Comparison of ENCODE assay signal across 25 mouse cellular contexts in the genomic region with DNA sequence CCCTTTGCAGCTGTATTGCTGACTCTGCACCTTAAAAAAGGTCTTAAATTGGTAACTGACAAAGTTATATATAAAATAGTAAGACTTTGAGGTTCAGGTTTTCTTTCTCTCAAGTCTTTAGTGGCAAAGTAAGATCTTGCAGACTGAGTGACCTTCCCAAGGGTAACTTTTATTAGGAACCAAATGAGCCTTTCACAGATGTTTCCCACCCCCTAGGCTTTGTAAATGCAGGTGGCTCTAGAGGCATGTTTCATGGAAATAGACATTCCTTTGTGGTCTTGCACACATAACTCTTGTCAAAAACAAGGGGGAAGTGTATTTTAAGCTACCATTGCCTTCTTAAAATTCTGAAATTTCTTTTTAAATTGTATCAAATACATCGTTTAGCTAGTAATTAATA.
DNase-seq lines count a peak whose midpoint lies in the region; ATAC-seq and TF ChIP-seq lines count a peak whose summit lies in the region.
"Had no signal": no experiment of that assay in that cellular context is flagged by ENCODE, and none has a peak within 500 bp of the region (broad histone marks: within the 10 kb centered on the region; RNA-seq: fewer than 3 reads in every experiment).

No protein-coding gene starts in this region.

- no peak overlapping the region for H3K4me2 ChIP-seq in limb, embryonic 11.5 days (ENCODE audit: low read depth, severe bottlenecking)
- no peak overlapping the region for H3K4me2 ChIP-seq in limb, embryonic 13.5 days (replicated peaks)
- no peak overlapping the region for H3K4me2 ChIP-seq in hindbrain, embryonic 13.5 days
- H3K4me2 ChIP-seq: embryonic facial prominence, embryonic 12.5 days had no signal

- H3K4me1 ChIP-seq in limb, embryonic 11.5 days (ENCODE audit: control insufficient read depth, insufficient read depth, low read length): no peaks in the 10 kb centered on the region
- no peaks in the 10 kb centered on the region for H3K4me1 ChIP-seq in limb, embryonic 10.5 days
- peaks cover 8% of the 10 kb centered on the region for H3K4me1 ChIP-seq in limb, embryonic 13.5 days
- H3K4me1 ChIP-seq in hindbrain, embryonic 13.5 days (replicated peaks): no peaks in the 10 kb centered on the region
- H3K4me1 ChIP-seq in lung, adult 2 months (ENCODE audit: control insufficient read depth, insufficient read depth, low read length): no peaks in the 10 kb centered on the region
- H3K4me1 ChIP-seq: embryonic facial prominence, embryonic 10.5 days; embryonic facial prominence, embryonic 12.5 days had no signal

- no peak for TF ChIP-seq CTCF in lung, adult 2 months (IDR thresholded peaks at IDR 0.05; ENCODE audit: insufficient read depth, low read length)

- 0 out of 2 replicates have a peak, but pooled peaks have one; percentile 47 for ATAC-seq in limb, embryonic 11.5 days (ENCODE audit: insufficient number of reproducible peaks, low FRiP score, low TSS enrichment, low read depth)
- peak; percentile 67; the same call in 1 of the 2 replicates for ATAC-seq in limb, embryonic 13.5 days (ENCODE audit: low FRiP score, low read depth)
- ATAC-seq in hindbrain, embryonic 13.5 days (ENCODE audit: low FRiP score): no peak
- ATAC-seq: activated CD4-positive, CD25-positive, alpha-beta regulatory T cell, adult 4 months; CD4-positive, CD25-positive, alpha-beta regulatory T cell, adult 4 months; forebrain, embryonic 14.5 days; forebrain, embryonic 16.5 days; Patski had no signal

- intact Hi-C loops in left cerebral cortex, postnatal 4 days (cut with DNase I): no loop called here

- DNase-seq in limb, embryonic 11.5 days (ENCODE audit: low spot score): no peak
- DNase-seq in limb, embryonic 10.5 days (ENCODE audit: low spot score): no peak
- DNase-seq in R1 (ENCODE audit: low read depth, low spot score): peak; percentile 5
- DNase-seq in forelimb bud, embryonic 11.5 days (ENCODE audit: low read depth, low spot score): peak; percentile 36
- no peak for DNase-seq in left cerebral cortex, postnatal 4 days
- DNase-seq in lung, adult 2 months: no peak
- DNase-seq: adrenal gland, adult 8-10 months; adrenal gland, postnatal 14 days; adrenal gland, postnatal 36 days; B cell, adult 2 months; cerebellum, adult 11-12 months; cerebellum, adult 2 months; cerebellum, adult 9-10 months; cerebellum, postnatal 10 days; cerebellum, postnatal 25 days had no signal

- no peak overlapping the region for H3K4me3 ChIP-seq in limb, embryonic 11.5 days (ENCODE audit: low read depth, low read length)
- H3K4me3 ChIP-seq in limb, embryonic 10.5 days: no peak overlapping the region
- H3K4me3 ChIP-seq in limb, embryonic 13.5 days: no peak overlapping the region
- no peak overlapping the region for H3K4me3 ChIP-seq in hindbrain, embryonic 13.5 days
- no peak overlapping the region for H3K4me3 ChIP-seq in lung, adult 2 months (replicated peaks; ENCODE audit: extremely low read depth, low read depth, low read length)
- H3K4me3 ChIP-seq: embryonic facial prominence, embryonic 10.5 days; embryonic facial prominence, embryonic 12.5 days had no signal

- no peak overlapping the region for H3K9ac ChIP-seq in limb, embryonic 11.5 days (ENCODE audit: low read length)
- no peak overlapping the region for H3K9ac ChIP-seq in limb, embryonic 13.5 days
- H3K9ac ChIP-seq in hindbrain, embryonic 13.5 days: no peak overlapping the region
- H3K9ac ChIP-seq: embryonic facial prominence, embryonic 12.5 days had no signal

- H3K27me3 ChIP-seq in limb, embryonic 11.5 days (ENCODE audit: control insufficient read depth, insufficient read depth, low read length): no peaks in the 10 kb centered on the region
- no peaks in the 10 kb centered on the region for H3K27me3 ChIP-seq in limb, embryonic 10.5 days (ENCODE audit: low read depth, poor library complexity, severe bottlenecking)
- H3K27me3 ChIP-seq in limb, embryonic 13.5 days: no peaks in the 10 kb centered on the region
- no peaks in the 10 kb centered on the region for H3K27me3 ChIP-seq in hindbrain, embryonic 13.5 days
- H3K27me3 ChIP-seq: embryonic facial prominence, embryonic 12.5 days; Patski had no signal

- no peaks in the 10 kb centered on the region for H3K9me3 ChIP-seq in limb, embryonic 11.5 days (ENCODE audit: control insufficient read depth, low read length)
- H3K9me3 ChIP-seq in limb, embryonic 10.5 days (replicated peaks): no peaks in the 10 kb centered on the region
- no peaks in the 10 kb centered on the region for H3K9me3 ChIP-seq in limb, embryonic 13.5 days
- H3K9me3 ChIP-seq in hindbrain, embryonic 13.5 days: no peaks in the 10 kb centered on the region
- H3K9me3 ChIP-seq: embryonic facial prominence, embryonic 10.5 days; embryonic facial prominence, embryonic 12.5 days; G1E had no signal

- no peaks in the 10 kb centered on the region for H3K36me3 ChIP-seq in limb, embryonic 11.5 days (ENCODE audit: control insufficient read depth, insufficient read depth, low read length)
- no peaks in the 10 kb centered on the region for H3K36me3 ChIP-seq in limb, embryonic 10.5 days
- no peaks in the 10 kb centered on the region for H3K36me3 ChIP-seq in limb, embryonic 13.5 days
- H3K36me3 ChIP-seq in hindbrain, embryonic 13.5 days: no peaks in the 10 kb centered on the region
- H3K36me3 ChIP-seq: embryonic facial prominence, embryonic 10.5 days; embryonic facial prominence, embryonic 12.5 days; G1E had no signal

- H3K27ac ChIP-seq in limb, embryonic 11.5 days (replicated peaks; ENCODE audit: low read depth, low read length): no peak overlapping the region
- no peak overlapping the region for H3K27ac ChIP-seq in limb, embryonic 10.5 days
- H3K27ac ChIP-seq in limb, embryonic 13.5 days: no peak overlapping the region
- H3K27ac ChIP-seq in hindbrain, embryonic 13.5 days: no peak overlapping the region
- H3K27ac ChIP-seq: embryonic facial prominence, embryonic 10.5 days; embryonic facial prominence, embryonic 12.5 days had no signal

- 82% methylated on average over 1 of the region's 1 CpGs for WGBS in limb, embryonic 11.5 days
- WGBS in limb, embryonic 10.5 days: 88% methylated on average over 1 of the region's 1 CpGs
- 68% methylated on average over 1 of the region's 1 CpGs for WGBS in limb, embryonic 13.5 days
- WGBS in hindbrain, embryonic 13.5 days: 97% methylated on average over 1 of the region's 1 CpGs
- 91% methylated on average over 1 of the region's 1 CpGs for WGBS in lung, adult 2 months

- no peak for TF ChIP-seq POLR2A in lung, adult 2 months (IDR thresholded peaks at IDR 0.05; ENCODE audit: borderline replicate concordance, extremely low read depth, low read depth, low read length)

Comparison
In these comparisons a context has a peak if more than half of its experiments do, and no peak if none do; other contexts are left out.
1. DNase-seq: peak in R1 (single experiment) and forelimb bud, embryonic 11.5 days (single experiment); none in limb, embryonic 11.5 days (single experiment), limb, embryonic 10.5 days (single experiment), left cerebral cortex, postnatal 4 days (single experiment) and lung, adult 2 months (single experiment).